Mouse (Mus musculus) CH12.LX (cell line): Measurements from ENCODE around the gene Scaf1.

Source experiments
- CTCF ChIP-seq, 2 experiments: IDR thresholded peaks in 1 of 2; conservative IDR thresholded peaks in 1 of 2; 2 replicates each; pipeline ENCODE4 v1.5.1; 2011 to 2012; ENCODE audit warnings: low read depth in 2 of 2, low read length in 2 of 2, improper control_type of control experiment in 1 of 2, inconsistent platforms in 1 of 2, mild to moderate bottlenecking in 1 of 2, moderate library complexity in 1 of 2
- ELF1 ChIP-seq: IDR thresholded peaks from 2 replicates; pipeline ENCODE4 v1.6.1; 2014; ENCODE audit warnings: low read depth, mild to moderate bottlenecking, inconsistent platforms, low read length, improper control_type of control experiment
- EP300 ChIP-seq: IDR thresholded peaks from 2 replicates; pipeline ENCODE4 v1.6.1; 2011; ENCODE audit warnings: low read length, improper control_type of control experiment
- ETS1 ChIP-seq: conservative IDR thresholded peaks from 2 replicates; pipeline ENCODE4 v1.6.1; 2012; ENCODE audit warnings: low read depth, mild to moderate bottlenecking, inconsistent platforms, low read length, improper control_type of control experiment, moderate library complexity
- JUN ChIP-seq: IDR thresholded peaks from 2 replicates; pipeline ENCODE4 v1.6.1; 2011; ENCODE audit warnings: low read depth, mild to moderate bottlenecking, low read length, improper control_type of control experiment, moderate library complexity; ENCODE audit not compliant: insufficient read depth
- JUND ChIP-seq: conservative IDR thresholded peaks from 2 replicates; pipeline ENCODE4 v1.6.1; 2011; ENCODE audit warnings: low read depth, low read length, improper control_type of control experiment
- KAT2A ChIP-seq: IDR thresholded peaks from 2 replicates; pipeline ENCODE4 v1.6.1; 2012; ENCODE audit warnings: low read length, improper control_type of control experiment, inconsistent platforms; ENCODE audit not compliant: insufficient replicate concordance
- MEF2A ChIP-seq: IDR thresholded peaks from 2 replicates; pipeline ENCODE4 v1.6.1; 2014; ENCODE audit warnings: low read depth, mild to moderate bottlenecking, inconsistent platforms, low read length, improper control_type of control experiment, borderline replicate concordance
- POLR2A ChIP-seq: IDR thresholded peaks from 2 replicates; pipeline ENCODE4 v1.6.1; 2011; ENCODE audit warnings: low read depth, mild to moderate bottlenecking, improper control_type of control experiment, low read length
- SMC3 ChIP-seq: IDR thresholded peaks from 2 replicates; pipeline ENCODE4 v1.6.1; 2011; ENCODE audit warnings: low read depth, low read length, improper control_type of control experiment
- ZC3H11A ChIP-seq: IDR thresholded peaks from 2 replicates; pipeline ENCODE4 v1.6.1; 2012; ENCODE audit warnings: low read depth, mild to moderate bottlenecking, inconsistent platforms, low read length, improper control_type of control experiment
- ZKSCAN1 ChIP-seq: IDR thresholded peaks from 2 replicates; pipeline ENCODE4 v1.6.1; 2012; ENCODE audit warnings: low read depth, inconsistent platforms, low read length, improper control_type of control experiment, borderline replicate concordance

- TF ChIP-seq CTCF (conservative IDR thresholded peaks at IDR 0.05 in 1 of 2, IDR thresholded peaks at IDR 0.05 in 1 of 2; ENCODE audit: low read depth in 2 of 2, low read length in 2 of 2) (no peak), ZKSCAN1 (no peak), ZC3H11A (no peak), MEF2A (no peak), ETS1 (peak; percentile 45; the same call in 1 of the 2 replicates), SMC3 (no peak), ELF1 (no peak), KAT2A (no peak), JUN (no peak), JUND (no peak), EP300 (no peak), POLR2A (no peak)
Measured at GRCm38 (mm10) chr7:44962831-44963230, 53.3 kb downstream of the Scaf1 start.
